Mouse (Mus musculus): Measurements from ENCODE around the gene Zmiz1.

GRCm38 (mm10) chr14:25554781-25555180 is 95.8 kb downstream of the Zmiz1 start:
- no peak for TF ChIP-seq EP300 (IDR thresholded peaks at IDR 0.05; ENCODE audit: insufficient read depth, low read depth, low read length)
- TF ChIP-seq POLR2A (IDR thresholded peaks at IDR 0.05; ENCODE audit: insufficient read depth, low read length), result no peak
- TF ChIP-seq CTCF (IDR thresholded peaks at IDR 0.05; ENCODE audit: low read depth, low read length), result no peak
